Mouse (Mus musculus) gastrocnemius, adult 2 months (tissue): Measurements from ENCODE around the gene 2310079G19Rik. TPM values are rescaled to one million over a fixed set of nuclear protein-coding genes. Genes with fewer than 3 reads are reported as not detected.

Experiments
- DNase-seq: peaks from one replicate; pipeline ENCODE4 v3.0.0; 2022
- H3K27ac ChIP-seq: fragments of 200-600 bp; 2 replicates; pipeline ENCODE4 v1.8.1; 2022; ENCODE audit warnings: mild to moderate bottlenecking
- H3K4me3 ChIP-seq: fragments of 200-600 bp; 2 replicates; pipeline ENCODE4 v1.8.1; 2022; ENCODE audit warnings: mild to moderate bottlenecking, moderate library complexity
- CTCF ChIP-seq: fragments of 200-600 bp; IDR thresholded peaks from 2 replicates; pipeline ENCODE4 v1.8.1; 2022; ENCODE audit warnings: antibody characterized with exemption, mild to moderate bottlenecking, moderate library complexity
- intact Hi-C: fragments of 180-260 bp; cut with DNase I; formaldehyde crosslinking; loops from one replicate; pipeline ENCODE4 v1.15.1; 2025
- total RNA-seq, 2 experiments: library from RNA; stranded (reverse); gene quantifications; 2 replicates each; pipeline ENCODE4 v1.2.3; 2021

2310079G19Rik gene
- total RNA-seq, 2 experiments from 2014 or later = not detected

GRCm38 (mm10) chr16:88602464-88602863 is 25.0 kb downstream of the 2310079G19Rik start:
- DNase-seq = no peak
- Histone ChIP-seq H3K27ac (no peak overlapping the region), H3K4me3 (no peak overlapping the region)
- intact Hi-C loops = no loop called here
- no peak for TF ChIP-seq CTCF

GRCm38 (mm10) chr16:88600303-88600702 is 27.2 kb downstream of the 2310079G19Rik start:
- no peak for DNase-seq
- TF ChIP-seq CTCF = no peak
- intact Hi-C loops = no loop called here
- Histone ChIP-seq H3K27ac (no peak overlapping the region), H3K4me3 (no peak overlapping the region)

- no peak for TF ChIP-seq CTCF
- no peak overlapping the region for H3K4me3 ChIP-seq
- no peak overlapping the region for H3K27ac ChIP-seq
- intact Hi-C loops = no loop called here
- no peak for DNase-seq
Measured at GRCm38 (mm10) chr16:88599504-88600237, 27.8 kb downstream of the 2310079G19Rik start.

GRCm38 (mm10) chr16:88592758-88593157 is 34.7 kb downstream of the 2310079G19Rik start:
- Histone ChIP-seq H3K4me3 (no peak overlapping the region), H3K27ac (no peak overlapping the region)
- DNase-seq = peak; percentile 21
- TF ChIP-seq CTCF = peak; percentile 62
- intact Hi-C loops = loop anchor here (5.0 kb wide), 1 partner anchor 200 kb away; no protein-coding TSS in a partner anchor

GRCm38 (mm10) chr16:88583338-88583737 is 44.1 kb downstream of the 2310079G19Rik start:
- no peak for TF ChIP-seq CTCF
- H3K4me3 ChIP-seq = no peak overlapping the region
- DNase-seq = no peak
- intact Hi-C loops = no loop called here
- no peak overlapping the region for H3K27ac ChIP-seq

Other genes starting within 250 kb of the 2310079G19Rik start
- not detected for gene Cldn17, start 120.7 kb downstream of the 2310079G19Rik start, total RNA-seq
- gene Cldn8, start 64.5 kb downstream of the 2310079G19Rik start, total RNA-seq = not detected
- gene Krtap24-1, start 15.4 kb downstream of the 2310079G19Rik start, total RNA-seq = not detected
- not detected for gene Krtap26-1, start 20.1 kb upstream of the 2310079G19Rik start, total RNA-seq
- gene Krtap27-1, start 44.0 kb upstream of the 2310079G19Rik start, total RNA-seq = not detected
- gene 2310061N02Rik, start 80.3 kb upstream of the 2310079G19Rik start, total RNA-seq = not detected
- not detected for gene Krtap13-1, start 101.2 kb upstream of the 2310079G19Rik start, total RNA-seq
- gene Krtap13, start 124.0 kb upstream of the 2310079G19Rik start, total RNA-seq = not detected
- gene 2310034C09Rik, start 131.2 kb upstream of the 2310079G19Rik start, total RNA-seq = not detected
- not detected for gene 2310057N15Rik, start 146.5 kb upstream of the 2310079G19Rik start, total RNA-seq
- gene Gm5965, start 150.2 kb upstream of the 2310079G19Rik start, total RNA-seq = not detected
- not detected for gene Gm20741, start 184.6 kb upstream of the 2310079G19Rik start, total RNA-seq
- gene Krtap15, start 192.5 kb upstream of the 2310079G19Rik start, total RNA-seq = not detected
- not detected for gene Krtap14, start 198.5 kb upstream of the 2310079G19Rik start, total RNA-seq
- gene Krtap19-1, start 241.7 kb upstream of the 2310079G19Rik start, total RNA-seq = not detected
- not detected for gene Krtap19-2, start 246.6 kb upstream of the 2310079G19Rik start, total RNA-seq